Mouse (Mus musculus): Measurements from ENCODE around the gene Dtnb. TPM values are rescaled to one million over a fixed set of nuclear protein-coding genes. Genes with fewer than 3 reads are reported as not detected.
"Not testable (repeated sequence)": the region's sequence is repeated elsewhere in the genome, so short reads cannot be mapped to it uniquely, and the experiment has no call there.

Gene Dtnb
- 16.3 and 17.4 TPM in 2 replicates for polyA plus RNA-seq (2015; fragmentation: Nextera tagmentation; extraction: Ambion mirVana)

GRCm38 (mm10) chr12:3571787-3572580 is at the start of gene Dtnb:
TSS of gene Dtnb (plus strand) at chr12:3572381.
- ATAC-seq (ENCODE audit: low read depth) = peak; percentile 87
- Histone ChIP-seq H3K9me3 (replicated peaks) (no peaks in the 10 kb centered on the region), H3K4me2 (peak within 1 kb of the TSS; percentile 97), H3K4me3 (replicated peaks) (peak within 1 kb of the TSS; percentile 97), H3K27ac (peak within 1 kb of the TSS; percentile 86), H3K9ac (peak within 1 kb of the TSS; percentile 98), H3K27me3 (0 out of 2 replicates have a peak, but pooled peaks cover 4% of the 10 kb centered on the region), H3K4me1 (replicated peaks) (peaks cover 39% of the 10 kb centered on the region), H3K36me3 (no peaks in the 10 kb centered on the region)
- DNase-seq = peak; percentile 60
- WGBS (ENCODE audit: insufficient replicate concordance) = under 1% methylated on average over 50 of the region's 85 CpGs

- H3K9me3 ChIP-seq (replicated peaks) = no peaks in the 10 kb centered on the region
- no peaks in the 10 kb centered on the region for H3K36me3 ChIP-seq
- no peak for DNase-seq
- no peak overlapping the region for H3K4me2 ChIP-seq
- no peak overlapping the region for H3K4me3 ChIP-seq (replicated peaks)
- H3K4me1 ChIP-seq (replicated peaks) = no peaks in the 10 kb centered on the region
- H3K27me3 ChIP-seq = no peaks in the 10 kb centered on the region
- WGBS (ENCODE audit: insufficient replicate concordance) = 72% methylated on average over 5 of the region's 5 CpGs
- ATAC-seq (ENCODE audit: low read depth) = no peak
- H3K9ac ChIP-seq = no peak overlapping the region
- no peak overlapping the region for H3K27ac ChIP-seq
Measured at GRCm38 (mm10) chr12:3525536-3525935, 46.6 kb upstream of the Dtnb start.

GRCm38 (mm10) chr12:3535446-3535845 is 36.7 kb upstream of the Dtnb start:
- not testable (repeated sequence) for H3K27me3 ChIP-seq; ATAC-seq (ENCODE audit: low read depth); H3K4me1 ChIP-seq (replicated peaks); H3K27ac ChIP-seq; H3K9me3 ChIP-seq (replicated peaks); H3K36me3 ChIP-seq; H3K9ac ChIP-seq; H3K4me3 ChIP-seq (replicated peaks); H3K4me2 ChIP-seq; DNase-seq
- 74% methylated on average over 1 of the region's 1 CpGs for WGBS (ENCODE audit: insufficient replicate concordance)

- 58% methylated on average over 3 of the region's 3 CpGs for WGBS (ENCODE audit: insufficient replicate concordance)
- no peaks in the 10 kb centered on the region for H3K9me3 ChIP-seq (replicated peaks)
- H3K27ac ChIP-seq = no peak overlapping the region
- ATAC-seq (ENCODE audit: low read depth) (no peak), DNase-seq (no peak)
- H3K4me3 ChIP-seq (replicated peaks) = no peak overlapping the region
- no peak overlapping the region for H3K4me2 ChIP-seq
- no peaks in the 10 kb centered on the region for H3K27me3 ChIP-seq
- no peak overlapping the region for H3K9ac ChIP-seq
- no peaks in the 10 kb centered on the region for H3K4me1 ChIP-seq (replicated peaks)
- H3K36me3 ChIP-seq = no peaks in the 10 kb centered on the region
Measured at GRCm38 (mm10) chr12:3537616-3538015, 34.6 kb upstream of the Dtnb start.

- H3K9me3 ChIP-seq (replicated peaks) = no peaks in the 10 kb centered on the region
- no peak for ATAC-seq (ENCODE audit: low read depth)
- no peaks in the 10 kb centered on the region for H3K36me3 ChIP-seq
- no peak overlapping the region for H3K4me3 ChIP-seq (replicated peaks)
- WGBS (ENCODE audit: insufficient replicate concordance) = 64% methylated on average over 1 of the region's 1 CpGs
- no peak overlapping the region for H3K9ac ChIP-seq
- no peaks in the 10 kb centered on the region for H3K27me3 ChIP-seq
- no peak overlapping the region for H3K4me2 ChIP-seq
- no peaks in the 10 kb centered on the region for H3K4me1 ChIP-seq (replicated peaks)
- no peak for DNase-seq
- H3K27ac ChIP-seq = no peak overlapping the region
Measured at GRCm38 (mm10) chr12:3538036-3538435, 34.1 kb upstream of the Dtnb start.

- H3K9me3 ChIP-seq (replicated peaks) = no peaks in the 10 kb centered on the region
- H3K9ac ChIP-seq = no peak overlapping the region
- H3K4me1 ChIP-seq (replicated peaks) = no peaks in the 10 kb centered on the region
- H3K36me3 ChIP-seq = no peaks in the 10 kb centered on the region
- ATAC-seq (ENCODE audit: low read depth) = peak; percentile 39; the same call in 1 of the 2 replicates
- no peak for DNase-seq
- H3K27me3 ChIP-seq = no peaks in the 10 kb centered on the region
- H3K4me2 ChIP-seq = no peak overlapping the region
- H3K27ac ChIP-seq = no peak overlapping the region
- WGBS (ENCODE audit: insufficient replicate concordance) = 40% methylated on average over 2 of the region's 2 CpGs
- no peak overlapping the region for H3K4me3 ChIP-seq (replicated peaks)
Measured at GRCm38 (mm10) chr12:3539605-3540004, 32.6 kb upstream of the Dtnb start.

GRCm38 (mm10) chr12:3540871-3541270 is 31.3 kb upstream of the Dtnb start:
- Histone ChIP-seq H3K27me3 (no peaks in the 10 kb centered on the region), H3K4me2 (no peak overlapping the region), H3K27ac (no peak overlapping the region), H3K36me3 (no peaks in the 10 kb centered on the region), H3K9ac (no peak overlapping the region), H3K9me3 (replicated peaks) (no peaks in the 10 kb centered on the region), H3K4me1 (replicated peaks) (no peaks in the 10 kb centered on the region), H3K4me3 (replicated peaks) (no peak overlapping the region)
- no peak for ATAC-seq (ENCODE audit: low read depth)
- no peak for DNase-seq
- 81% methylated on average over 7 of the region's 7 CpGs for WGBS (ENCODE audit: insufficient replicate concordance)

- Histone ChIP-seq H3K4me1 (replicated peaks) (peaks cover 2% of the 10 kb centered on the region; the same call in 1 of the 2 replicates), H3K27ac (no peak overlapping the region), H3K36me3 (no peaks in the 10 kb centered on the region), H3K4me2 (no peak overlapping the region), H3K9ac (no peak overlapping the region), H3K27me3 (no peaks in the 10 kb centered on the region), H3K9me3 (replicated peaks) (no peaks in the 10 kb centered on the region), H3K4me3 (replicated peaks) (no peak overlapping the region)
- ATAC-seq (ENCODE audit: low read depth) = no peak
- WGBS (ENCODE audit: insufficient replicate concordance) = 34% methylated on average over 3 of the region's 3 CpGs
- no peak for DNase-seq
Measured at GRCm38 (mm10) chr12:3545451-3545850, 26.7 kb upstream of the Dtnb start.

- Histone ChIP-seq H3K9ac (no peak overlapping the region), H3K27ac (no peak overlapping the region), H3K9me3 (replicated peaks) (no peaks in the 10 kb centered on the region), H3K27me3 (no peaks in the 10 kb centered on the region), H3K4me1 (replicated peaks) (peaks cover 2% of the 10 kb centered on the region; the same call in 1 of the 2 replicates), H3K4me3 (replicated peaks) (no peak overlapping the region), H3K4me2 (no peak overlapping the region), H3K36me3 (no peaks in the 10 kb centered on the region)
- ATAC-seq (ENCODE audit: low read depth) = no peak
- whole genome bisulfite sequencing (ENCODE audit: insufficient replicate concordance) = 48% methylated on average over 4 of the region's 4 CpGs
- no peak for DNase-seq
Measured at GRCm38 (mm10) chr12:3546121-3546658, 26.0 kb upstream of the Dtnb start.

GRCm38 (mm10) chr12:3546781-3547180 is 25.4 kb upstream of the Dtnb start:
- Histone ChIP-seq H3K9me3 (replicated peaks) (no peaks in the 10 kb centered on the region), H3K4me1 (replicated peaks) (peaks cover 2% of the 10 kb centered on the region; the same call in 1 of the 2 replicates), H3K27me3 (no peaks in the 10 kb centered on the region), H3K4me3 (replicated peaks) (no peak overlapping the region), H3K27ac (no peak overlapping the region), H3K4me2 (no peak overlapping the region), H3K36me3 (no peaks in the 10 kb centered on the region), H3K9ac (no peak overlapping the region)
- DNase-seq (no peak), ATAC-seq (ENCODE audit: low read depth) (no peak)
- WGBS (ENCODE audit: insufficient replicate concordance) = 46% methylated on average over 6 of the region's 6 CpGs

GRCm38 (mm10) chr12:3547506-3547905 is 24.7 kb upstream of the Dtnb start:
- Histone ChIP-seq H3K36me3 (no peaks in the 10 kb centered on the region), H3K4me1 (replicated peaks) (peaks cover 2% of the 10 kb centered on the region; the same call in 1 of the 2 replicates), H3K27ac (no peak overlapping the region), H3K4me2 (no peak overlapping the region), H3K9me3 (replicated peaks) (no peaks in the 10 kb centered on the region), H3K9ac (no peak overlapping the region), H3K4me3 (replicated peaks) (no peak overlapping the region), H3K27me3 (no peaks in the 10 kb centered on the region)
- DNase-seq (no peak), ATAC-seq (ENCODE audit: low read depth) (no peak)
- 37% methylated on average over 4 of the region's 4 CpGs for WGBS (ENCODE audit: insufficient replicate concordance)

Measured in liver, embryonic 13.5 days (tissue).